Mouse (Mus musculus) stomach, postnatal 0 days (tissue): ENCODE measurements around the gene 1700011L22Rik. TPM values are rescaled to one million over a fixed set of nuclear protein-coding genes. Genes with fewer than 3 reads are reported as not detected.

Source experiments
- ATAC-seq: fragments of 200-750 bp; cut with Nextera tagmentation; 2 replicates; pipeline ENCODE4 v1.8.0; 2017; ENCODE audit not compliant: low FRiP score, low TSS enrichment
- DNase-seq: peaks from one replicate; pipeline ENCODE4 v3.0.0-alpha.2; 2016; ENCODE audit warnings: low spot score
- H3K27ac ChIP-seq: fragments of 300-500 bp; sonication (generic); replicated peaks from 2 replicates; pipeline ENCODE4 v1.5.1; 2014; ENCODE audit warnings: mild to moderate bottlenecking, control low read depth
- H3K27me3 ChIP-seq: fragments of 300-500 bp; sonication (generic); 2 replicates; pipeline ENCODE4 v1.6.1; 2014; ENCODE audit warnings: low read length; ENCODE audit not compliant: control insufficient read depth, insufficient read depth
- H3K36me3 ChIP-seq: fragments of 300-500 bp; sonication (generic); 2 replicates; pipeline ENCODE4 v1.6.1; 2014; ENCODE audit warnings: low read length, mixed read lengths; ENCODE audit not compliant: control insufficient read depth, insufficient read depth
- H3K4me1 ChIP-seq: fragments of 300-500 bp; sonication (generic); replicated peaks from 2 replicates; pipeline ENCODE4 v1.6.1; 2014; ENCODE audit warnings: antibody characterized with exemption; ENCODE audit not compliant: control insufficient read depth, insufficient read depth
- H3K4me2 ChIP-seq: fragments of 300-500 bp; sonication (generic); replicated peaks from 2 replicates; pipeline ENCODE4 v1.6.1; 2014; ENCODE audit warnings: low read depth, mild to moderate bottlenecking, control low read depth, moderate library complexity
- H3K4me3 ChIP-seq: fragments of 300-500 bp; sonication (generic); 2 replicates; pipeline ENCODE4 v1.5.1; 2014; ENCODE audit warnings: low read depth, low read length, control low read depth
- H3K9ac ChIP-seq: fragments of 300-500 bp; sonication (generic); 2 replicates; pipeline ENCODE4 v1.6.1; 2014; ENCODE audit warnings: mild to moderate bottlenecking, low read length, control low read depth, mixed read lengths
- H3K9me3 ChIP-seq: fragments of 300-500 bp; sonication (generic); 2 replicates; pipeline ENCODE4 v1.6.1; 2016; ENCODE audit warnings: low read length; ENCODE audit not compliant: control insufficient read depth
- CTCF ChIP-seq: IDR thresholded peaks from 2 replicates; pipeline ENCODE4 v1.5.1; 2016; ENCODE audit warnings: antibody characterized with exemption, low read depth, mild to moderate bottlenecking, moderate library complexity
- EP300 ChIP-seq: optimal IDR thresholded peaks from 2 replicates; pipeline ENCODE3; 2016; ENCODE audit warnings: antibody characterized with exemption
- WGBS: fragments of 180-500 bp; shearing (Covaris S2); extraction: QIAGEN DNeasy Blood & Tissue Kit; methylation state at CpG from one replicate; pipeline ENCODE4 v1.1.7; 2014; 5-methylcytosine and 5-hydroxymethylcytosine counted together
- polyA plus RNA-seq: library from polyadenylated mRNA; unstranded; fragments of >200 nt; fragmentation: Nextera tagmentation; extraction: Ambion mirVana; gene quantifications from 2 replicates; pipeline ENCODE4 v1.2.1, GENCODE M21; 2015

Gene 1700011L22Rik
- polyA plus RNA-seq, 1 experiment from 2014 or later: not detected

DNA sequence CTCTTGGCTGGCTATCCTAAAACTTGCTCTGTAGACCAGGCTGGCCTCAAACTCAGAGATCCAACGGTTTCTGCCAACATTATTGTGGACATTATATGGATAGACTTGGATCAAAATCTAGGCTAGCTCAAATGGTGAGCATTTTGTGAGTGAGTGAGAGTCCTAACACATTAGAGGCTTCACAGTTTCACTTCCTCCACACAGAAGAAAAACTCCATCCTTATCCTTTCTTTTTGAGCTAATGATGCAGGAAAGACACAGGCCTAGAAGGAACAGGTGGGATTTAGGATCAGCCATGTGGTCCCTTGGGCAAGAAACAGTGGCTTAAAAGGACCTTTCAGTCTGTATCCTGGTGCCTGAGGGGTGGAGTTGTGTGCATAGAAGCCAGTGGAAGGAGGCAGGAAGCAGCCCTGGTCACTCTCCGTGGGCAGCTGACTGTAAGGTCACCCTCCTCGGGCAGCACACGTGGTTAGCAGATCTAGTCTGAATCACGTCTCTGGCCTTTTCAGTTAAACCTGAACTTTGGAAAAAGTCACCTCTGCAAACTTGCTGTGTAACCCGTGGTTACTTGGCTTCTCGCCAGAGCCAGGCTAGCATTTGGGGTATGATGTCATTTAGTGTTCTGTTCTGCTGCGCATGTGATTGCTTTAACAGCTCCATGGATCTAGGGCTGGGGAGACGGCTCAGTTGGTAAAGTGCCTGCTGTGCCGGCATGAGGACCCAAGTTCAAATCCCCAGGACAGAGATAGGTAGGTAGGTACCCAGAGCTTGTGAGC, 85.6 kb downstream of the 1700011L22Rik start:
- 15% methylated on average over 10 of the region's 10 CpGs for WGBS
- H3K27me3 ChIP-seq: no peaks in the 10 kb centered on the region
- peak overlapping the region; percentile 18; the same call in 1 of the 2 replicates for H3K27ac ChIP-seq
- ATAC-seq (peak; percentile 90), DNase-seq (peak; percentile 88)
- no peak overlapping the region for H3K4me3 ChIP-seq
- no peak overlapping the region for H3K4me2 ChIP-seq
- H3K9me3 ChIP-seq: no peaks in the 10 kb centered on the region
- H3K9ac ChIP-seq: no peak overlapping the region
- no peaks in the 10 kb centered on the region for H3K36me3 ChIP-seq
- peaks cover 4% of the 10 kb centered on the region; the same call in 1 of the 2 replicates for H3K4me1 ChIP-seq
- TF ChIP-seq EP300: no peak
- TF ChIP-seq CTCF: no peak

DNA sequence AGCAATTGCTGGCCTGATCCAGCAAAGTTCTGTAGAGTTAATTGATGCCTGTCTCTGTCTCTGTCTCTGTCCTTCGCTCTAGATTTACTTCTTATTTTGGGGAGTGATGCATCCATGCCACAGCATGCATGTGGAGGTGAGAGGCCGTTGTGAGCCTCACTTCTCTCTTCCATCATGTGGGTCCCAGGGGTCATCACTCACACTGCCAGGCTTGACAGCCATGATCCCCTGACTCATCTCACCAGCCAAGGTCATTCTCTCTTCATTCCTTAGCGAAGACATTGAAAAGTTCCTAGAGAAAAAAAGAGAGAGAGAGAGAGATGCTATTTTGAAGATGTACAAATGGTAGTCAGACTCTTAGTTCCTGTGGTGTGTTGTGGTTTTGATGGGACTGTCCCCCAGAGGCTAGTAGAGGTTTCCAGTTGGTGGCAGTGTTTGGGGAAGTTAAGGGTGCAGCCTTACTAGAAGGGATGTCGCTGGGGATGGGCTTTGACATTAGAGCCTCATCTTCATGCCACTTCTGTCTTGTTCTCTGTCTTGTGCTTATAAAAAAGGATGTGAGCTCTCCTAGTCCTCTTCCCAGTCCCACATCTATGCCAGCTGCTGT, 87.1 kb downstream of the 1700011L22Rik start:
- DNase-seq (no peak), ATAC-seq (no peak)
- H3K4me2 ChIP-seq: no peak overlapping the region
- H3K27me3 ChIP-seq: no peaks in the 10 kb centered on the region
- TF ChIP-seq EP300 (no peak), CTCF (no peak)
- no peak overlapping the region for H3K9ac ChIP-seq
- no peak overlapping the region for H3K27ac ChIP-seq
- no peaks in the 10 kb centered on the region for H3K36me3 ChIP-seq
- WGBS: 79% methylated on average over 4 of the region's 4 CpGs
- no peaks in the 10 kb centered on the region for H3K9me3 ChIP-seq
- H3K4me1 ChIP-seq: peaks cover 4% of the 10 kb centered on the region; the same call in 1 of the 2 replicates
- H3K4me3 ChIP-seq: no peak overlapping the region

Other genes starting within 250 kb of the 1700011L22Rik start
- gene Zfp827, start 220.1 kb downstream of the 1700011L22Rik start, polyA plus RNA-seq: 2.9 and 3.2 TPM in 2 replicates
- gene Mmaa, start 46.4 kb upstream of the 1700011L22Rik start, polyA plus RNA-seq: 10.0 and 10.9 TPM in 2 replicates
- gene Smad1, start 150.9 kb upstream of the 1700011L22Rik start, polyA plus RNA-seq: 25.9 and 31.5 TPM in 2 replicates